Mouse (Mus musculus) myocyte (in vitro differentiated cells): Measurements from ENCODE around the gene Fut11. TPM values are rescaled to one million over a fixed set of nuclear protein-coding genes. Genes with fewer than 3 reads are reported as not detected.
A peak's percentile ranks its signal among the peaks of the same experiment; 100 is the strongest.

Experiments used
- H3K27me3 ChIP-seq: one replicate; pipeline ENCODE4 v1.6.1; 2011; ENCODE audit not compliant: control insufficient read depth, insufficient read depth, insufficient read length
- H3K36me3 ChIP-seq: one replicate; pipeline ENCODE4 v1.6.1; 2011; ENCODE audit not compliant: control insufficient read depth, insufficient read depth
- H3K4me2 ChIP-seq: one replicate; pipeline ENCODE4 v1.6.1; 2011; ENCODE audit warnings: low read depth, control low read depth
- H3K4me3 ChIP-seq: one replicate; pipeline ENCODE4 v1.5.1; 2011; ENCODE audit warnings: mild to moderate bottlenecking, control low read depth, moderate library complexity
- H3K79me2 ChIP-seq: one replicate; pipeline ENCODE4 v1.6.1; 2011; ENCODE audit not compliant: control insufficient read depth, insufficient read depth
- H3ac ChIP-seq: one replicate; pipeline ENCODE4 v1.6.1; 2011; ENCODE audit not compliant: control insufficient read depth, insufficient read length
- CEBPB ChIP-seq: IDR thresholded peaks from 2 replicates; pipeline ENCODE4 v1.6.1; 2011; ENCODE audit warnings: mild to moderate bottlenecking, moderate library complexity; ENCODE audit not compliant: poor library complexity, insufficient read depth, severe bottlenecking
- E2F4 ChIP-seq: IDR thresholded peaks from one replicate; pipeline ENCODE4 v1.6.1; 2011; ENCODE audit warnings: mild to moderate bottlenecking, control low read depth, moderate library complexity; ENCODE audit not compliant: insufficient read depth
- MAX ChIP-seq: IDR thresholded peaks from one replicate; pipeline ENCODE4 v1.6.1; 2011; ENCODE audit warnings: low read depth, mild to moderate bottlenecking, control low read depth
- MYOD1 ChIP-seq, 3 experiments: IDR thresholded peaks; one replicate each; pipeline ENCODE4 v1.6.1; 2011; ENCODE audit warnings: control low read depth in 2 of 3, low read depth in 2 of 3, mild to moderate bottlenecking in 2 of 3, moderate library complexity in 1 of 3; ENCODE audit not compliant: insufficient read length in 2 of 3, control insufficient read depth in 1 of 3
- MYOG ChIP-seq, 3 experiments: IDR thresholded peaks; one replicate each; pipeline ENCODE4 v1.6.1; 2011; ENCODE audit warnings: control low read depth in 2 of 3, low read depth in 2 of 3, mild to moderate bottlenecking in 2 of 3; ENCODE audit not compliant: insufficient read length in 2 of 3, control insufficient read depth in 1 of 3, insufficient read depth in 1 of 3
- POLR2A ChIP-seq: IDR thresholded peaks from one replicate; pipeline ENCODE4 v1.6.1; 2011; ENCODE audit warnings: low read depth, mild to moderate bottlenecking, control low read depth, moderate library complexity; ENCODE audit not compliant: insufficient read length
- POLR2AphosphoS2 ChIP-seq: IDR thresholded peaks from one replicate; pipeline ENCODE4 v1.6.1; 2011; ENCODE audit warnings: low read depth, control low read depth; ENCODE audit not compliant: insufficient read length
- REST ChIP-seq: IDR thresholded peaks from one replicate; pipeline ENCODE4 v1.6.1; 2011; ENCODE audit warnings: mild to moderate bottlenecking, control low read depth, moderate library complexity; ENCODE audit not compliant: insufficient read depth, insufficient read length
- SRF ChIP-seq: IDR thresholded peaks from one replicate; pipeline ENCODE4 v1.6.1; 2011; ENCODE audit warnings: low read depth; ENCODE audit not compliant: control insufficient read depth, insufficient read length
- TCF12 ChIP-seq: IDR thresholded peaks from one replicate; pipeline ENCODE4 v1.6.1; 2011; ENCODE audit warnings: mild to moderate bottlenecking, control low read depth; ENCODE audit not compliant: poor library complexity, insufficient read depth, severe bottlenecking
- TCF3 ChIP-seq: IDR thresholded peaks from one replicate; pipeline ENCODE4 v1.6.1; 2011; ENCODE audit warnings: low read depth, control low read depth; ENCODE audit not compliant: insufficient read length
- USF1 ChIP-seq: IDR thresholded peaks from one replicate; pipeline ENCODE4 v1.6.1; 2011; ENCODE audit warnings: low read depth, mild to moderate bottlenecking, control low read depth, moderate library complexity
- polyA plus RNA-seq: library from polyadenylated mRNA; unstranded; fragments of >200 nt; fragmentation: generic; extraction: Trizol; gene quantifications from one replicate; pipeline ENCODE4 v1.2.1, GENCODE M21; 2012; ENCODE audit warnings: missing spikeins

Gene Fut11
- polyA plus RNA-seq, 1 experiment = 7.2 TPM

GRCm38 (mm10) chr14:20686576-20686975 is 8.2 kb upstream of the Fut11 start:
- Histone ChIP-seq H3K27me3 (no peaks in the 10 kb centered on the region), H3K36me3 (peaks cover 85% of the 10 kb centered on the region), H3K79me2 (peaks cover 6% of the 10 kb centered on the region), H3ac (no peak overlapping the region), H3K4me3 (no peak overlapping the region), H3K4me2 (no peak overlapping the region)
- TF ChIP-seq SRF (no peak), REST (no peak), MYOD1 (IDR thresholded peaks at IDR 0.05; ENCODE audit: control insufficient read depth in 1 of 3, insufficient read length in 2 of 3, low read depth in 2 of 3) (no peak), POLR2AphosphoS2 (no peak), MYOG (IDR thresholded peaks at IDR 0.05; ENCODE audit: control insufficient read depth in 1 of 3, insufficient read depth in 1 of 3, insufficient read length in 2 of 3, low read depth in 2 of 3) (no peak), TCF3 (no peak), E2F4 (no peak), CEBPB (no peak), USF1 (no peak)

- Histone ChIP-seq H3K79me2 (peaks cover 4% of the 10 kb centered on the region), H3K36me3 (peaks cover 91% of the 10 kb centered on the region), H3K4me2 (no peak overlapping the region), H3ac (no peak overlapping the region), H3K27me3 (no peaks in the 10 kb centered on the region), H3K4me3 (no peak overlapping the region)
- TF ChIP-seq MYOD1 (IDR thresholded peaks at IDR 0.05; ENCODE audit: control insufficient read depth in 1 of 3, insufficient read length in 2 of 3, low read depth in 2 of 3) (no peak), USF1 (no peak), SRF (no peak), REST (no peak), TCF12 (no peak), POLR2A (no peak), MYOG (IDR thresholded peaks at IDR 0.05; ENCODE audit: control insufficient read depth in 1 of 3, insufficient read depth in 1 of 3, insufficient read length in 2 of 3, low read depth in 2 of 3) (no peak), POLR2AphosphoS2 (no peak), CEBPB (no peak), MAX (no peak), E2F4 (no peak), TCF3 (no peak)
Measured at GRCm38 (mm10) chr14:20689009-20689408, 5.8 kb upstream of the Fut11 start.

DNA sequence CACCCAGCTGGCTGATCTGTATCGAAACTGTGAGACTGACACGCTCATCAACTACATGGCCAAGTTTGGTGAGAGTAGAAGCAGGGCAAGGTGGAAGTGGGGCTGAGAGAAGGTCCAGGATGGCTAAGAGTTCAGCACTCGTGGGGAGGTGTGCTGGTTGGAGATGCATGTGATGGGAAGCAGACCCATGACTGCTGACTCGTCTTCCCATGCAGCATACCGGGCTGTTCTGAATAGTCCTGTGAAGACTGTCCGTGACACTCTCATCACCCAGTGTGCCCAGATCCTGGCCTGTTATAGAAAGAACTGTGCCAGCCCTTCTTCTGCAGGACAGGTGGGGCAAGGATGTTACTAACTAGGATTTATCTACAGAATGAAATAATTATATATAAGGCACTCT is 3.0 kb upstream of the Fut11 start:
- Histone ChIP-seq H3K27me3 (no peaks in the 10 kb centered on the region), H3ac (no peak overlapping the region), H3K36me3 (peaks cover 71% of the 10 kb centered on the region), H3K4me2 (no peak overlapping the region), H3K4me3 (no peak overlapping the region), H3K79me2 (peaks cover 14% of the 10 kb centered on the region)
- no peak for TF ChIP-seq MYOD1 (IDR thresholded peaks at IDR 0.05; ENCODE audit: control insufficient read depth in 1 of 3, insufficient read length in 2 of 3, low read depth in 2 of 3)
- peak; percentile 62 for TF ChIP-seq POLR2AphosphoS2
- peak; percentile 26 for TF ChIP-seq POLR2A

DNA sequence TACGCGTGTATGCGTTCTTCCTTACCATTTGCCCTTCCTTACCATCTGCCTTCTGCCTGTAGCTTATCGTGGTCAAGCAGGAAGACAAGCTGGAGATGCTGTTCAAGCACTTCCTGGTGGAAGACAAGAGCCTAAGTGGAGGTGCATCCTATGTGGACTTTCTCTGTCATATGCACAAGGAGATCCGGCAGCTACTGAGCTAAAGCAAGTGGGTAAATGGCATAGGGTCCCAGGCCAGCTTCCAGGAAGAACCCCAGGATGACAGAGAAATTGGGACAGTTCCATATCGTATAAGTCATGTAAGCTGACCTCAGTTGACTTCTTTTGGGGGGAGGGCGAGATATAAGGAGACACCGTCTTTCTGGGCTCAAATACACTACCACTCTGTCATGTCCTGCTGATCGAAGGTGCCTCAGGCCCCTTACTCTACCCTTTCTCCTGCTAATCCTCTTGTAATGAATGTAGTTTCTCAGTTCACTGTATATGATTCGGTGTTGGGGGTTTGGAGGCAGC is 1.1 kb upstream of the Fut11 start:
- Histone ChIP-seq H3K4me2 (no peak overlapping the region), H3K79me2 (peaks cover 33% of the 10 kb centered on the region), H3K4me3 (no peak overlapping the region), H3ac (no peak overlapping the region), H3K27me3 (no peaks in the 10 kb centered on the region), H3K36me3 (peaks cover 52% of the 10 kb centered on the region)
- TF ChIP-seq REST (no peak), MYOD1 (IDR thresholded peaks at IDR 0.05; ENCODE audit: control insufficient read depth in 1 of 3, insufficient read length in 2 of 3, low read depth in 2 of 3) (no peak), POLR2AphosphoS2 (peak; percentile 25), POLR2A (no peak), USF1 (no peak), TCF3 (no peak), MYOG (IDR thresholded peaks at IDR 0.05; ENCODE audit: control insufficient read depth in 1 of 3, insufficient read depth in 1 of 3, insufficient read length in 2 of 3, low read depth in 2 of 3) (no peak), SRF (no peak)

DNA sequence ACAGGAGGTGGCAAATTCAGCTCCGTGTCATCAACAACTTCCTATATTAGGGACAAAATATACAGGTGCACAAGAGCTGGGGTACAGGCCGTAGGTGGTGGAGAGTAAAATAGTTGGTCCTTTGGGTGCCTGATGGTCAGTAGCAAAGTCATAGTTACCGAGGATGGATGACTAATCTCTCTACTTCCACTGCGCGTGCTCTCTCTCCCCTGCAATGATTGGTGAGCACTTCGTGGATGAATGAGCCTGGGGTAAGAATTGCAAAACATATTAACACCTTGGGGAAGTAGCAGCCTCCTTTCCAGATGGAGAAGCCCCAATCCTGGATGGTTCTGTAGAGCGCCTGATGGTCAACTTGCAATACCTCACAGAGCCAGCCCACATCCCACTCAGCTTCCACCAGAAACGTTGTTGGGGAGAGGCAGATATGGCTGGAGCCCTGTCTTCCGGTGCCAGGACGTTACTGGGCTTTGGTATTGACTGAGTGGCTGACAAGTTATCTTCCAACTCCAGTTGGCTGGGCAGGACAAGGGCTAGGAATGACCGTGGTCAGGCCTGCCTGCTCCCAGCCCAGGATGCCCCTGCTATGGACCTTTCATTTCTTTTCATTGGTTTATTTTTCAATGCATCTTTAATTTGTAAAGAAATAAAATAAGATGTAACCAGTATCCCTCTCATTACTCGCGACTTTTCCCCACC is 434 bp upstream of the Fut11 start:
- TF ChIP-seq CEBPB = no peak
- TF ChIP-seq USF1 = no peak
- TF ChIP-seq TCF12 = no peak
- no peak for TF ChIP-seq TCF3
- TF ChIP-seq MYOG (IDR thresholded peaks at IDR 0.05; ENCODE audit: control insufficient read depth in 1 of 3, insufficient read depth in 1 of 3, insufficient read length in 2 of 3, low read depth in 2 of 3) = no peak
- TF ChIP-seq SRF = no peak
- TF ChIP-seq E2F4 = no peak
- no peak for TF ChIP-seq REST
- no peak for TF ChIP-seq POLR2AphosphoS2
- no peak for TF ChIP-seq POLR2A
- no peak for TF ChIP-seq MYOD1 (IDR thresholded peaks at IDR 0.05; ENCODE audit: control insufficient read depth in 1 of 3, insufficient read length in 2 of 3, low read depth in 2 of 3)
- no peak for TF ChIP-seq MAX
- Histone ChIP-seq H3ac (peak overlapping the region; percentile 99), H3K4me3 (peak overlapping the region; percentile 40), H3K4me2 (peak overlapping the region; percentile 64), H3K79me2 (peaks cover 40% of the 10 kb centered on the region), H3K27me3 (no peaks in the 10 kb centered on the region), H3K36me3 (peaks cover 45% of the 10 kb centered on the region)
